Mouse (Mus musculus) G1E-ER4 (cell line): ENCODE results near the gene Pbrm1. TPM values are rescaled to one million over a fixed set of nuclear protein-coding genes. Genes with fewer than 3 reads are reported as not detected.

ENCODE experiments used
- GATA1 ChIP-seq: IDR thresholded peaks from one replicate; pipeline ENCODE4 v1.8.0; 2012; ENCODE audit warnings: low read length, inconsistent platforms
- polyA plus RNA-seq: library from polyadenylated mRNA; stranded (reverse); fragments of >175 nt; gene quantifications from 2 replicates; pipeline ENCODE4 v1.2.3, GENCODE M21; 2012

Gene Pbrm1
- polyA plus RNA-seq, 1 experiment, result 18.7 TPM

- TF ChIP-seq GATA1, result no peak
Measured at GRCm38 (mm10) chr14:31045296-31045695, 26.4 kb downstream of the Pbrm1 start.

GRCm38 (mm10) chr14:31045817-31046216 lies 26.9 kb downstream of the Pbrm1 start:
- TF ChIP-seq GATA1, result no peak

GRCm38 (mm10) chr14:31062277-31062676 lies 43.3 kb downstream of the Pbrm1 start:
- no peak for TF ChIP-seq GATA1

GRCm38 (mm10) chr14:31069086-31069733 lies 50.3 kb downstream of the Pbrm1 start:
- TF ChIP-seq GATA1, result peak; percentile 59

- no peak for TF ChIP-seq GATA1
Measured at GRCm38 (mm10) chr14:31078597-31079208, 59.8 kb downstream of the Pbrm1 start.

GRCm38 (mm10) chr14:31079313-31080028 lies 60.5 kb downstream of the Pbrm1 start:
- TF ChIP-seq GATA1, result no peak

GRCm38 (mm10) chr14:31081147-31081546 lies 62.2 kb downstream of the Pbrm1 start:
- TF ChIP-seq GATA1, result no peak

GRCm38 (mm10) chr14:31087433-31087832 lies 68.5 kb downstream of the Pbrm1 start:
- no peak for TF ChIP-seq GATA1

GRCm38 (mm10) chr14:31088515-31088914 lies 69.6 kb downstream of the Pbrm1 start:
- TF ChIP-seq GATA1, result no peak

GRCm38 (mm10) chr14:31089918-31090317 lies 71.0 kb downstream of the Pbrm1 start:
- TF ChIP-seq GATA1, result no peak

- TF ChIP-seq GATA1, result no peak
Measured at GRCm38 (mm10) chr14:31105156-31105555, 86.2 kb downstream of the Pbrm1 start.

- no peak for TF ChIP-seq GATA1
Measured at GRCm38 (mm10) chr14:31110613-31111012, 91.7 kb downstream of the Pbrm1 start.

GRCm38 (mm10) chr14:31112187-31112586 lies 93.2 kb downstream of the Pbrm1 start:
- TF ChIP-seq GATA1, result no peak

GRCm38 (mm10) chr14:31114011-31114410 lies 95.1 kb downstream of the Pbrm1 start:
- peak; percentile 35 for TF ChIP-seq GATA1

GRCm38 (mm10) chr14:31115522-31115921 lies 96.6 kb downstream of the Pbrm1 start:
- TF ChIP-seq GATA1, result no peak

GRCm38 (mm10) chr14:31125106-31126075 lies 106.5 kb downstream of the Pbrm1 start:
- no peak for TF ChIP-seq GATA1

- no peak for TF ChIP-seq GATA1
Measured at GRCm38 (mm10) chr14:31126826-31127225, 107.9 kb downstream of the Pbrm1 start.
